Mouse (Mus musculus): ENCODE results near the gene Fam71b. TPM values are rescaled to one million over a fixed set of nuclear protein-coding genes. Genes with fewer than 3 reads are reported as not detected.

Fam71b gene
- not detected in 2 replicates for polyA plus RNA-seq (2012; rRNA removed)

GRCm38 (mm10) chr11:46396167-46396859 lies at the start of gene Fam71b:
Fam71b (plus strand) TSS chr11:46396559.
- no peak for DNase-seq (ENCODE audit: low spot score)

DNA sequence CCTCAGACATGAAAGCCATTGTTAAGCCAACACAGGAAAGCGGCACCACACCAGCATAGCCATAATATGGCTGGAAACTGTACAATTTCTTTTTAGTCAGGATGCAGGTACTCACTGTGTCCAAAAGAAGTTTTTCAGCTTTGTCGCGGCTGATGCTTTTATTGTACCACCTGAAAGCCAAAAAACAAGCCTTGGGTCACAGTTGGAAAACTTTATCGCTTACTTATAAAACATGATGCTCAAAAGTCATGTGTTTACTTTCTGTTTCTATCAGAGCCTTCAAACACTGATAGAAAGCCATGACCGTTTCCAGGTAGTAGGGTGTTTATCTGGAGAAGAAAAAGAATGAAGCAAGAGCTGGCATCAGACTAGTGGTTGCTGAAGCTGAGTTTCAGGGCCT lies 48.6 kb upstream of the Fam71b start:
- DNase-seq (ENCODE audit: low spot score), result no peak

DNA sequence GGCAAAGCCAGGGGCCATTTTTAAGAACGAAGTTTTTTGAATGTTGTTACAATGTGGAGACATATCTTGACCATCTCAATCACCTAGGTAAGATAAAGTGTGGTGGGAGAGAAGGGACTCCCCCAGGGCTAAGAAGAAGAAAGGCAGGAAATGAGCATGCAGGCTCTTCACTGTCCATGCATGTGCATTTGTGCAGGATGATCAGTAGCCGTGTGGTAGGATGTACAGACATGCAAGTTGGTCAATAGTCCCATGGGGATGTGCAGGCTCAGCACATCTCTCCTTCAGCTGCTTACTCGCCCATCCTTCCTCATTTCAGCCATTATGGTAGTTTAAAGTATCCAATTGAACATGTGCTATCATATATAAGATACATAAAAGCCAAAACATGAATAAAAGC lies 47.9 kb upstream of the Fam71b start:
- DNase-seq (ENCODE audit: low spot score), result no peak

GRCm38 (mm10) chr11:46349681-46350410 lies 46.5 kb upstream of the Fam71b start:
- DNase-seq (ENCODE audit: low spot score), result no peak

GRCm38 (mm10) chr11:46358369-46358768 lies 38.0 kb upstream of the Fam71b start:
- DNase-seq (ENCODE audit: low spot score), result no peak

GRCm38 (mm10) chr11:46360991-46361665 lies 35.2 kb upstream of the Fam71b start:
- no peak for DNase-seq (ENCODE audit: low spot score)

DNA sequence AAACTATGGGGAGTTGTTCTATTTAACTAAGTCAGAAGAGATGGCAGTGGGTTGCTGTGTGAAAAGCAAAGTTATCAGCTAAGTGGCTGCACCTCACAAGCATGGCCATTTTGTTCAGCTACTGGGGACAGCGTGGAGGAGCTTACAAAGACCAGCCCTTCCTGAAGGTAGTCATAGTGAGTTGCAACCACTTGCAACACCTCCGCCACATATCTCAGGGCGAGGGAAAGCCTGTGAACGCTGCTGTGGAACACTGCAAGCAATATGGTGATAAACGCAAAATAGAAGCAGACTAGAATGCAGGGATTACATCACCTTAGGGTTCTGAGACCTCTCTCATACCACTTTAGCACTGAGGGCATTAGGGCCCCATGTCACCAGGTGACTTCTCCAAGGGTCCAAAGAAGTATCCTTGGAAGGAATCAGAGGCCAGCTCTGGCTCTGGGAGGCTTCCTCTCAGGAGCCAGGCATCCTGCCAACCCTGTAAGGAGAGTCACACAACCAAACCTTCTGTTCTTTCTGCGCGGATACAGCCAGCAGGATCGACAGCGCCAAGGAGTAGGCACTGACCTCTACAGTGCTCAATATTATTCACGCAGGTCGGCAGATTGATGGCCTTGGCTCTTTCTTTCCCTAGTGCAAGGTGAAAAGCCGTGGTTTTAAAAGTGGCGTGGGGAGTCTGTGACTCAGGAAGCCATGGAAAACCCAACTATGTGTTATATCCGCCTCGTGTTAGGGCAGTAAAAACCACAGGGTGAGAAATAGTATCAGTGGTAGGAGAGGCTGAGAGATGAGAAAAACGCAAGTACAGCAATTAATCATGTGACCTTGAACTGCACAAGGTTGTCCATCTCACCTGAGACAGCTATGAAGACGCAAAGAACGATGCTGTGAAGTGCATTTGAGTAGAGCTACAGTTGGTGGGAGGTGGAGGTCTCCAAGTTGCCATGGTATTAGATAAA lies 34.0 kb upstream of the Fam71b start:
- DNase-seq (ENCODE audit: low spot score), result no peak

DNA sequence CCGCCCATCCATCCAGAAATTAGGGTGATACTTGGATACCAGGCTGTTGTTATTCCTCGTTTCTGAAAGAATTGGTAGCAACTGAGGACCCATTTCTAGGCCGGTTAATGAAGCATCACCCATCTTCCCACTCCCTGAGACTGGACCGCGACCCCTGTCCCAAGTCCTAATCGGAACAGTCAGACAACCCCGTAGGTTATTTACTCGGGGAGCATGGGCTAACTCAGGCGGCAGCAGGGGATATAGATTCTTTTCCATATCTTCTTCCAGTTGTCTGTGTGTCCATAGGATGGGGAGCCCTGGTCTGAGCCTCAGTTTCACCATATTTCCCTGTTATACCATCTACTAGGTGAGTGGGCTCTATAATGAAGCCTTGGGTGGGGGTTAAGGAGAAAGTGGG lies 32.5 kb upstream of the Fam71b start:
- no peak for DNase-seq (ENCODE audit: low spot score)

DNA sequence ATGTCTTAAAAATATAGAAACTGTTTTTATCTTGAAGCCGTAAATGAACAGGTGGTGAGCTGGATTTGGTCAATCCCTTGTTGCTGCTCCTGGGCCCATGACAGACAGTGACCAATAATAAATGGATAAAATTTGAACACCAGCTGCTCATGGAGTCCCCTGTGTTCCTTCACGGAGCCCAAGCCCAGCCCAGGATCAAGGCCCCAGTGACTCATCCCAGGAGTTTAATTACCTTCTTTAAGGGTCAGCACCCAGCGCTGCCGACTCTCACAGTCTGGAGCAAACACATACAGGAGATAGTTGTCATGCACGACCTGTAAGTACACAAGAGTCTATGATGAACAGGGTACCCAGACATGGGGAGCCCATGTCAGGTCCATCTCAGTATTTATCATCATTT lies 30.6 kb upstream of the Fam71b start:
- no peak for DNase-seq (ENCODE audit: low spot score)

DNA sequence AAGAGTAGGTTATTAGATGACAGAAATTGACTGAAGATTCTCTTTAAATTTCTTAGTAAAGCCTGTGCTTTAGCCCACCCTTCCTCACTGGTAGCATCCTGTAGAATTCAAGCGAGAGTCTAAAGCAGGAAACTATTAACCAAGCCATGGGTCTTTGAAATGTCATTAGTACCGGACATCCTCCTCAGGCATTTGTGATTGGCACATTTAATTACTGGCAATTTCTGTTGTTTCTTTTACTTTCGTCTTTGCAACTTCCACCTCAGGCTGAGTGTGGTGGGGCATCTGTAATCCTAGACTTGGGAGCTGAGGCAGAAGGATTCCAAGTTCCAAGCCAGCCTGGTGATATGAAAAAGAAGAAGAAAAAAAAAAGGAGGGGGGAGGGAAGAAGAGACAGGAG lies 30.0 kb upstream of the Fam71b start:
- no peak for DNase-seq (ENCODE audit: low spot score)

GRCm38 (mm10) chr11:46370457-46370856 lies 25.9 kb upstream of the Fam71b start:
- no peak for DNase-seq (ENCODE audit: low spot score)

GRCm38 (mm10) chr11:46371250-46371649 lies 25.1 kb upstream of the Fam71b start:
- DNase-seq (ENCODE audit: low spot score), result no peak

- DNase-seq (ENCODE audit: low spot score), result no peak
Observed at GRCm38 (mm10) chr11:46372331-46372953, 23.9 kb upstream of the Fam71b start.

DNA sequence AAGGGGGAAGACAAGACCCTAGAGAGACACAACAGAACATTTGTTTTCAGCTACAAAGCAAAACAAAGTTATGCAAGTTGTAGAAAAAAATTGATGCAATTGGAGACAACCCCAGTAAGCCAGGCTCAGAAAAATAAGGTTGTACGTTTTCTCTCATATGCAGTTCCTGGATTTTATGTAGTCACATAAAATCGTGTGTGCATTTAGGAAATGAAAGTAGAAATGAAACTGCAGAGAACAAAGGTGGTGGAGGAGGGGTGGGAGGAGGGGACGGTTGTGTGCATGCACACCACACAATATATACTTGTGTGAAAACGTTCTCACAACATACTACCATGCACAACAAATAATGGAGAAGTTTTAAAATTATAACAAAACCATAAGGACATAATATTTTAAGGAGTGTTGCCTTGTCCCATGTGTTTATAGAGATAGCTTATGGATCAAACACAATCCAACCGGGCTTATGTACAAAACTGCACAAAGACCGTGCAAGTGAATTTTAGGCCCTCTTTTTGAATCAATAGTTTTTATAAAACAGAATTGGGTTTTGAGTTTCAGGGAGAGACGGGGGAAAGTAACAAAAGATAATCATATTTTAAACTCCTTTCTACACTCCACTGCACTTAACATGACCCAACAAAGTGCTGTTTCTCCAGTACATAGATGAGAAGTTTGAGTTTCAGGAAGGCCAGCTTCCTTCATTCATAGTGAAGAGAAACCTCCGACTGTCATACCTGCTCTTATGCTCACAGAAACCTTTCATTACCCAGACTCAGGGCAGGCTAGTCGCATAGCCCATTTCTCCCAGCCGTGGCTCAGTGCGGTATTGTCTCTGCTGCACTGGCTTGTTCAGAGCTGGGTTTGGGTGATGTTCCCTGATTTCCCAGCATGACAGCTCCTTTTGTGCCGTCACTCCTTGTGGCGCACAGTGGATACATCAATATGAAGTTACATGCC lies 23.0 kb upstream of the Fam71b start:
- DNase-seq (ENCODE audit: low spot score), result no peak

GRCm38 (mm10) chr11:46375015-46375414 lies 21.3 kb upstream of the Fam71b start:
- no peak for DNase-seq (ENCODE audit: low spot score)

DNA sequence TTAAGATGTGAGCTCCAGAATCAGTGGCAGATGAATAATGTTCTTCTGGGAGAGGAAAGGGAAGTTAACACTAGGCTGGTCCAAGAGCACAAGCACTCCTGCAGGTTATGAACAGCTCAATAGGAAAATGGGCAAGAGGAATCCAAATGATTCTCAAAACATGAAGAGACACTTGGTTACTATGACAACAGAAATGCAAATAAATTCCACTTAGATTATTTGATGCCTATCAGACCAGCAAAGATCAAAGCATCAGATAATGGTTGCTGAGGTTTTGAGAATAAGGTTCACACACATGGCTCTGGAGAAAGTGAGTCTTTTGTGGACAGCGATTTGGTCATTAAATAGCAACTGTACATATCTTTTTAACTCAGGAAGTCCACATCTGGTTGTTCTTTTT lies 19.0 kb upstream of the Fam71b start:
- DNase-seq (ENCODE audit: low spot score), result no peak

DNA sequence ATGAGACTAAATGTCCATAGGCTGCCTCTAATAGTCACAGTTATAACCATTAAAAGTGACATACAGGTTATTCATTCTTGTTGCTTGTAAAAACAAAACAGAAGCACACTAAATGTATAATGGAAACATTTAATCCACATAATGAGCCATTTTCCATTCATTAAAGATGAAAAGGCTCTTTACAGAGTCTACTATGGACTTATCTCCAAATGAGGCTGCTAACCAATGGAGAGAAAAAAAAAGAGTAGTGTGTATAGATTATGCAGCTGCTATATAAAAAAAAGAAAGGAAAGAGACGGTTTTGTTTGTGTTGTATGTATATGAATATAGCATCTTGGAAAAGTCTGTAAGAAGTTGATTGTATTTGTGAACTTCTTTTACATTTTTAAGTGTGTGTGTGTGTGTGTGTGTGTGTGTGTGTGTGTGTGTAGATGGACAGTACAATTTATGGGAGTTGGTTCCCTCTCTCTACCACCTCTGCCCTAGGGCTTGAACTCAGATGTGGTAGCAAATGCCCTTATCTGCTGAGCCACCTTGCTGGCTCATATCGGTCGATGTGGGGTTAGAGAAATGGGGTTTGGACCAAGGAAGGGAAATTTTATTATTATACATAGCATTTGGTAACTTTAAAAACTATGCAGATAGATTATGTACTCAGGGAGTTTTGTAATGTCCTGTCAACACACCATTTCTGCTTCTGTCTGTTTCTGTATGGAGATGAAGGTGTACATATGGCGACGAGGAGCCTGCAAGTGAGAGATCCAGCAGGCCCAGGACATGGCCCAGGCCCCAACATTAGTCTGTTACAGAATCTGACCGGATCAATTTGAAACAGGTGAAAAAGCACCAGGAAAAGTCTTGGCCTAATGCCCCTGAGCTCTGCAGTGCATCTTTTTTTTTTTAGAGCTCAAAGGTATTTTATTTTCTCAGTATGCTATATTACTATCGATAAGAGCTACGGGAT lies 18.3 kb upstream of the Fam71b start:
- no peak for DNase-seq (ENCODE audit: low spot score)

DNA sequence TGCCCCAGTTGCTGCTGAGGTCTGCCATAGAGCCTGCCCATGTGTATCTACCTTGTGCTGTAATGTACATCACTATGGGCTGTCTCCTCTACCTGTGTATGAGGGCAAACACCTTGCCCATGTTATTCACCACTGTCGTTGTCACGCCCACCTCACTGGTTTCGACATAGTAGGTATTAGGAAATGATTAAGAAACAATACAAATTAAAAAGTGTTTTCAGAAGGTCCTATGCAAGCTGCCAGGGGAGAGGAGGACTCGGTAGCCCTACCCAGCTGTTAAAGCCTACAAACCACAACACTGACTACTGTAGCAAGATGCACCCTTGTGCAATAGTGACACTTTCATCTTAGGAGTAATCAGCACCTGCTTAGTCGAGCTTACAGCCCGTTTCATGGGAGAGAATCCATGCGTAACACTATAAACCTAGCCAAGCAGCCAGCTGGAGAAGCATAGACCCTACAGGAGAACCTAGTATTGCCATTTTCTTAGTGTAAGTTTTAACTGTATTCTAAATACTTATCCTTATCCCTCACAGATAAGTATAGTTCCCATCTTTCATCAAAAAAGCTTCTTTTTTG lies 16.2 kb upstream of the Fam71b start:
- no peak for DNase-seq (ENCODE audit: low spot score)

DNA sequence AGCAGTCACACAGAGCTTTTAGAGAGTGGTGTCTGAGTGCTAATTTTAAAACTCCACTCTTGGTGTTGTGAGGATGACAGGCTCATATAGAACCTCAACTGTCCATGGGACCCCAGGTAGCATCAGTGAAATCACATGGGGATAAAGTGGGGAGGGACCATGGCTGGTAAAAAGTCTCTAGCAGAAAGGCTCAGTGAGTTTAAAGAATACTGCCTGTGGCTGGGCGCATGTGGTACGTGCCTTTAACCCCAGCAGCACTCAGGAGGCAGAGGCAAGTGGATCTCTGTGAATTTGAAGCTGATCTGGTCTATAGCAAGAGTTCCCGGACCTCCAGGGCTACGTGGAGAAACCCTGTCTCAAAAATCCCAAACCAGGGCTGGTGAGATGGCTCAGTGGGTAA lies 13.9 kb upstream of the Fam71b start:
- DNase-seq (ENCODE audit: low spot score), result no peak

All from urinary bladder, adult 2 months (tissue).